Mouse (Mus musculus): ENCODE results near the gene Nprl3. TPM values are rescaled to one million over a fixed set of nuclear protein-coding genes. Genes with fewer than 3 reads are reported as not detected.

Nprl3 gene
- polyA plus RNA-seq, 1 experiment, result 118 TPM

DNA sequence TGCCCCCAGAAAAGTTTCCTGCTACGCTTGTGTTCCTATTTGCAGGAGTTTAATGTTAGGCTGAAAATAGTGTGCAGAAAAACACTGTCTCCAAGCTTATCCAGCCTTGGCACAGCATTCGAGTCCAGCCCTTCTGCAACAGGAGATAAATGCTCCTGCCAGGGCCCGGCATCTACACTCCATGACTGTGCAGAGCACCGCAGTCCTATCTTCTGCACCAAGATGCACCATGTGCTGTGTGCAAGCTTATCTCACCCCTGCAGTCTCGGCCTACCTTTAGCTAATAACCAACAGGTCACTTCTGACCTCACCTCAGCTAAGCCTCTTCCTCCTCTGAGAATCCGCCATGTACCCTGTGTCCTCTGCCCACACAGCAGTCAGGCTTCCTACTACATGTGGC lies 21.9 kb downstream of the Nprl3 start:
- no peak for TF ChIP-seq POLR2A (IDR thresholded peaks at IDR 0.05; ENCODE audit: control insufficient read depth, extremely low read depth, insufficient read depth, low read length, poor library complexity)
- TF ChIP-seq CTCF (IDR thresholded peaks at IDR 0.05; ENCODE audit: borderline replicate concordance, control insufficient read depth, extremely low read depth, insufficient read depth, low read length, poor library complexity), result no peak
- no peak for DNase-seq
- H3K36me3 ChIP-seq (ENCODE audit: control insufficient read depth, insufficient read depth, low read length), result peaks cover 6% of the 10 kb centered on the region
- H3K27ac ChIP-seq (ENCODE audit: control insufficient read depth, insufficient read depth, low read length), result no peak overlapping the region
- no peaks in the 10 kb centered on the region for H3K27me3 ChIP-seq (ENCODE audit: control insufficient read depth, insufficient read depth, low read length)
- no peak overlapping the region for H3K4me3 ChIP-seq (ENCODE audit: control insufficient read depth, insufficient read depth, low read length)
- 94% methylated on average over 6 of the region's 6 CpGs for WGBS
- H3K4me1 ChIP-seq (replicated peaks; ENCODE audit: control insufficient read depth, insufficient read depth, low read length), result peaks cover 9% of the 10 kb centered on the region

DNA sequence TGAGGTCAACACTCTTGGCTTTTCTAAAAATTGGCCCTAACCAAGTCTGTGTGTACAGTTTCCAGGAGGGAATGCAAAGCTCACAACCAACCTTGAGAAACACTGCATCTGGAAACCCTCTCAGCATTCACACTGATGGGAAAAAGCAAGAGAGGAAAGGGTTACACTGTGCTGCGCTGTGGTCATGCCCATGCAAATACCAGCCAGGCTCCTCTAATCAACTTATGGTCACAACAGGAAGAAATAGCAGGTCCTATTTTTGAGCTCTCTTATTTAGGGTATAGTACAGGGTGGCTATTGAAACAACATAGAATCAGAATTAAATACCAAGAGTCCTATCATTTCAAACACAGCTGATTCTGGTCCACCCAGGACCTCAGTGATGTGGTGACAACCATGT lies 22.9 kb downstream of the Nprl3 start:
- Histone ChIP-seq H3K27ac (ENCODE audit: control insufficient read depth, insufficient read depth, low read length) (no peak overlapping the region), H3K4me3 (ENCODE audit: control insufficient read depth, insufficient read depth, low read length) (no peak overlapping the region), H3K4me1 (replicated peaks; ENCODE audit: control insufficient read depth, insufficient read depth, low read length) (peaks cover 9% of the 10 kb centered on the region), H3K36me3 (ENCODE audit: control insufficient read depth, insufficient read depth, low read length) (peaks cover 3% of the 10 kb centered on the region), H3K27me3 (ENCODE audit: control insufficient read depth, insufficient read depth, low read length) (no peaks in the 10 kb centered on the region)
- 80% methylated on average over 1 of the region's 1 CpGs for WGBS
- no peak for DNase-seq
- TF ChIP-seq CTCF (IDR thresholded peaks at IDR 0.05; ENCODE audit: borderline replicate concordance, control insufficient read depth, extremely low read depth, insufficient read depth, low read length, poor library complexity) (no peak), POLR2A (IDR thresholded peaks at IDR 0.05; ENCODE audit: control insufficient read depth, extremely low read depth, insufficient read depth, low read length, poor library complexity) (no peak)

DNA sequence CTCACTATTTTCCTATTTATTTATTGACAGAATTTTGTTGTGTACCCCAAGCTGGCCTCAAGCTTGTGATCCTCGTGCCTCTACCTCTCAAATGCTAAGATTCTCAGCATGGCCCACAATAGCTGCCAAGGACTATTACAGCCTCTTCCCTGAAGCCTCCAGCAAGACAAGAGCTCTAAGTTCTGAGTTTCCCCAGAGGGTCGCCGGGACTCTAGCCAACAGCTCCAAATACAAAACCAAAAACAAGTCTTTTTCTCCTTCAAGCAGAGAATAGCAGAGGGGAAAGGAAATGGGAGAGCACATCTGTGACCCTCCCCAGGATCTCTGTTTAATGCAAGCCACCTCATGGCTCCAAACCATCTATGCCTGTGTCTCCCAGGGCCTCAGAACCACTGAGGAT lies 23.4 kb downstream of the Nprl3 start:
- DNase-seq, result no peak
- Histone ChIP-seq H3K27me3 (ENCODE audit: control insufficient read depth, insufficient read depth, low read length) (no peaks in the 10 kb centered on the region), H3K36me3 (ENCODE audit: control insufficient read depth, insufficient read depth, low read length) (no peaks in the 10 kb centered on the region; the same call in 1 of the 2 replicates), H3K27ac (ENCODE audit: control insufficient read depth, insufficient read depth, low read length) (no peak overlapping the region), H3K4me1 (replicated peaks; ENCODE audit: control insufficient read depth, insufficient read depth, low read length) (peaks cover 9% of the 10 kb centered on the region), H3K4me3 (ENCODE audit: control insufficient read depth, insufficient read depth, low read length) (no peak overlapping the region)
- 91% methylated on average over 3 of the region's 3 CpGs for WGBS
- TF ChIP-seq POLR2A (IDR thresholded peaks at IDR 0.05; ENCODE audit: control insufficient read depth, extremely low read depth, insufficient read depth, low read length, poor library complexity) (no peak), CTCF (IDR thresholded peaks at IDR 0.05; ENCODE audit: borderline replicate concordance, control insufficient read depth, extremely low read depth, insufficient read depth, low read length, poor library complexity) (no peak)

DNA sequence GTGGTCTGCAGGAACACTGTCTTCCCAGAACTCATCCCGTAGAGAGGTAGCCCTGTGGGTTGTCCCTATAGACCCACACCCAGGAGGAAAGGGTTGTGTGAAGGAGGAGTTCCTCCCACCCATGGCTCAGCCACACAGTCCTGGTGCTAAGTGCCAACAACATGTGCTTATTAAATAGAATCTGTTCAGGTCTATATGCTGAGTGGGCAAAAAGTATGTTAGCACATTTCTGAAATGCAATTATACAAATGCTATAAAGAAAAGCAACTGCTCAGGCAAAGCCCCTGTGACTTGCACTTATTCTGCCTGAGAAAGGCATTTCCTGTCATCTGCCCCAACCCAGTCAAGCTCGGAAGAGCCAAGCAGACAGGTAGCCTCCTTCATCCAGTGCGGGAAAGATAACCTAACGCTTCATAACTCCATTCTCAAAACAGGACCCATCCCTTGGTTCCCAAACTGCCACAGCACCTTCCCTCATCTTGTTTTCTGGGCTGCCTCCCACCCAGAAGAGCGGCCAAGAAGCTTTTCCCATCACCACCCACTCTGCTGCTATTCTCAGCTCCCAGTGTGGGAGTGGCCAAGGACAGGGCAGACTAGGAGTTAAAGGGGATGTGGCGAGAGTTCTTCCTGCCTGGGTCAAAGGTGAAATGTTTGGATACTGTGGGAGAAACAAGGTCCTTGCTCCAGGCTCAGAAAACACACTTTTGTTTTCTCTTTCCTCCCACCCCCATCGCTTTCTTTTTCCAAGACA lies 24.1 kb downstream of the Nprl3 start:
- no peak overlapping the region for H3K27ac ChIP-seq (ENCODE audit: control insufficient read depth, insufficient read depth, low read length)
- H3K4me1 ChIP-seq (replicated peaks; ENCODE audit: control insufficient read depth, insufficient read depth, low read length), result peaks cover 9% of the 10 kb centered on the region
- H3K36me3 ChIP-seq (ENCODE audit: control insufficient read depth, insufficient read depth, low read length), result no peaks in the 10 kb centered on the region; the same call in 1 of the 2 replicates
- 82% methylated on average over 7 of the region's 7 CpGs for WGBS
- DNase-seq, result no peak
- no peaks in the 10 kb centered on the region for H3K27me3 ChIP-seq (ENCODE audit: control insufficient read depth, insufficient read depth, low read length)
- TF ChIP-seq CTCF (IDR thresholded peaks at IDR 0.05; ENCODE audit: borderline replicate concordance, control insufficient read depth, extremely low read depth, insufficient read depth, low read length, poor library complexity) (no peak), POLR2A (IDR thresholded peaks at IDR 0.05; ENCODE audit: control insufficient read depth, extremely low read depth, insufficient read depth, low read length, poor library complexity) (no peak)
- no peak overlapping the region for H3K4me3 ChIP-seq (ENCODE audit: control insufficient read depth, insufficient read depth, low read length)

DNA sequence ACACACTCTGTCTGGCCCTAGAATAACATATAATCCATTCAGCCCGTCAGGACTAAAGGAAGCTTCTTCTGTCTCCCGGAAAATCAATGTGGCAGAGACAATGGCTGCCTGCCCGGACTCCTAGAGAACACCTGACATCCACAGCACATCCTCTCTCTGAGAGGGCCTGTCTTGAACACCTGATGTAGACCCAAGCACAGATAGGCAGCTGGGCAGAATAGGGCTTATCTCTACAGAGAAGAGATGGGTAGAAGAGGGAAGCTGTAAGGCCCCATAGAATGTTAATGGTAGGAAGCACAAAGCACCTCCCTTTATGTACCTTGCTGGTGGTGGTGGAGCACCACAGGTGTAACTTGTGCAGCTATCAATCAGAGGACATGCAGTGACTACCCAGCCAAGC lies 25.3 kb downstream of the Nprl3 start:
- no peak overlapping the region for H3K4me3 ChIP-seq (ENCODE audit: control insufficient read depth, insufficient read depth, low read length)
- no peak for DNase-seq
- no peak overlapping the region for H3K27ac ChIP-seq (ENCODE audit: control insufficient read depth, insufficient read depth, low read length)
- H3K36me3 ChIP-seq (ENCODE audit: control insufficient read depth, insufficient read depth, low read length), result no peaks in the 10 kb centered on the region; the same call in 1 of the 2 replicates
- no peak for TF ChIP-seq POLR2A (IDR thresholded peaks at IDR 0.05; ENCODE audit: control insufficient read depth, extremely low read depth, insufficient read depth, low read length, poor library complexity)
- TF ChIP-seq CTCF (IDR thresholded peaks at IDR 0.05; ENCODE audit: borderline replicate concordance, control insufficient read depth, extremely low read depth, insufficient read depth, low read length, poor library complexity), result no peak
- WGBS, result 94% methylated on average over 3 of the region's 3 CpGs
- H3K27me3 ChIP-seq (ENCODE audit: control insufficient read depth, insufficient read depth, low read length), result no peaks in the 10 kb centered on the region
- peaks cover 3% of the 10 kb centered on the region for H3K4me1 ChIP-seq (replicated peaks; ENCODE audit: control insufficient read depth, insufficient read depth, low read length)

DNA sequence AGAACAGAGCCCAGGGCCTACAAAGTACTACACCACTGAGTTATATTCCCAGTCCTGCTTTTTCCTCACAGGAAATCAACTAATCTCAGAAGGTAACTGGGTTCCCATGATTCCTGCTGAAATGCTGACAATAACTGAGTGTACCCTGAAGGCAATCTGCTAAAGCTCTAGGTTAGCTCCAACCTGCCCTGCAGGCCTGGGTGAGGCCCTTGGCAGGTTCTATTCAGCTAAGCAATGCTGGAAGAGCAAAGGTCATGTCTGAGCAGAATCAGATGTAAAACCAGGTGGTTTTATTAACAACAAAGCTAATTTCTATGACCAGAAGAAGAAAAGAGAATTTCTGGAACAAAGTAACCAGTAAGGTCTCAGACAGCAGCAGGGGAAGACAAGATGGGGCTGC lies 26.1 kb downstream of the Nprl3 start:
- TF ChIP-seq CTCF (IDR thresholded peaks at IDR 0.05; ENCODE audit: borderline replicate concordance, control insufficient read depth, extremely low read depth, insufficient read depth, low read length, poor library complexity) (no peak), POLR2A (IDR thresholded peaks at IDR 0.05; ENCODE audit: control insufficient read depth, extremely low read depth, insufficient read depth, low read length, poor library complexity) (no peak)
- H3K4me1 ChIP-seq (replicated peaks; ENCODE audit: control insufficient read depth, insufficient read depth, low read length), result no peaks in the 10 kb centered on the region; the same call in none of the 2 replicates
- no peaks in the 10 kb centered on the region for H3K27me3 ChIP-seq (ENCODE audit: control insufficient read depth, insufficient read depth, low read length)
- DNase-seq, result no peak
- H3K4me3 ChIP-seq (ENCODE audit: control insufficient read depth, insufficient read depth, low read length), result no peak overlapping the region
- H3K27ac ChIP-seq (ENCODE audit: control insufficient read depth, insufficient read depth, low read length), result no peak overlapping the region
- no peaks in the 10 kb centered on the region; the same call in 1 of the 2 replicates for H3K36me3 ChIP-seq (ENCODE audit: control insufficient read depth, insufficient read depth, low read length)

Data from thymus, adult 2 months (tissue).